Mouse (Mus musculus): ENCODE data around the gene Olfr56.

The Olfr56 gene

GRCm38 (mm10) chr11:49092786-49093185 lies 114.1 kb downstream of the Olfr56 start:
- no peak for DNase-seq

- DNase-seq: peak in 1 of 2 experiments; percentile 63
These were observed 115.4 kb downstream of the Olfr56 start for GRCm38 (mm10) chr11:49093861-49094660.

- no peak for DNase-seq
These were observed 116.7 kb downstream of the Olfr56 start for GRCm38 (mm10) chr11:49095367-49095766.

- no peak for DNase-seq
These were observed 121.7 kb downstream of the Olfr56 start for GRCm38 (mm10) chr11:49100409-49100808.

- peak in 1 of 2 experiments; percentile 75 for DNase-seq
These were observed 122.8 kb downstream of the Olfr56 start for GRCm38 (mm10) chr11:49101500-49101899.

- DNase-seq: peak; percentile 61 to 77
These were observed 124.5 kb downstream of the Olfr56 start for GRCm38 (mm10) chr11:49103047-49103693.

GRCm38 (mm10) chr11:49105752-49106151 lies 127.1 kb downstream of the Olfr56 start:
- DNase-seq: no peak

- no peak for DNase-seq
These were observed 129.2 kb downstream of the Olfr56 start for GRCm38 (mm10) chr11:49107650-49108537.

GRCm38 (mm10) chr11:49108833-49109232 lies 130.1 kb downstream of the Olfr56 start:
- DNase-seq: no peak

- DNase-seq: no peak
These were observed 132.3 kb downstream of the Olfr56 start for GRCm38 (mm10) chr11:49111000-49111399.

GRCm38 (mm10) chr11:49112624-49113219 lies 134.0 kb downstream of the Olfr56 start:
- no peak for DNase-seq

GRCm38 (mm10) chr11:49114158-49114557 lies 135.5 kb downstream of the Olfr56 start:
- no peak for DNase-seq

GRCm38 (mm10) chr11:49114774-49115173 lies 136.1 kb downstream of the Olfr56 start, which contains the start of gene Olfr1396:
Gene Olfr1396, minus strand, starts transcription at chr11:49114874.
- DNase-seq: no peak

- DNase-seq: no peak
These were observed 140.9 kb downstream of the Olfr56 start for GRCm38 (mm10) chr11:49119635-49120034.

- no peak for DNase-seq
These were observed 145.5 kb downstream of the Olfr56 start for GRCm38 (mm10) chr11:49124169-49124568.

GRCm38 (mm10) chr11:49141974-49142373 lies 163.3 kb downstream of the Olfr56 start, which contains the start of gene Olfr1395:
Gene Olfr1395, plus strand, starts transcription at chr11:49142274.
- no peak for DNase-seq

- DNase-seq: no peak
These were observed 175.4 kb downstream of the Olfr56 start, which contains the start of gene Olfr1394 for GRCm38 (mm10) chr11:49154077-49154476. Gene Olfr1394, plus strand, starts transcription at chr11:49154377.

- no peak for DNase-seq
These were observed 178.4 kb downstream of the Olfr56 start for GRCm38 (mm10) chr11:49156821-49157814.

- no peak for DNase-seq
These were observed 190.3 kb downstream of the Olfr56 start for GRCm38 (mm10) chr11:49168839-49169611.

- DNase-seq: no peak
These were observed 191.9 kb downstream of the Olfr56 start for GRCm38 (mm10) chr11:49170576-49170975.

All from thymus, adult 18-20 months (tissue).